Mouse (Mus musculus) heart, postnatal 0 days (tissue): ENCODE measurements at regions not wholly inside any gene's neighbourhood (a gene's known extent, or its start where the extent isn't known, plus 50 kb on each side); places are given as distances from the start of the nearest gene placed in this dataset.

Experiments used
- ATAC-seq: fragments of 200-750 bp; cut with Nextera tagmentation; 2 replicates; pipeline ENCODE4 v1.8.0; 2017; ENCODE audit warnings: low read depth, moderate number of reproducible peaks, moderate library complexity; ENCODE audit not compliant: insufficient read depth
- DNase-seq: peaks from one replicate; pipeline ENCODE4 v3.0.0-alpha.2; 2016; ENCODE audit warnings: low spot score
- H3K27ac ChIP-seq: fragments of 300-500 bp; sonication (generic); 2 replicates; pipeline ENCODE4 v1.5.1; 2014; ENCODE audit warnings: low read depth, mild to moderate bottlenecking
- H3K27me3 ChIP-seq: fragments of 300-500 bp; sonication (generic); 2 replicates; pipeline ENCODE4 v1.6.1; 2014; ENCODE audit warnings: low read length, mixed read lengths; ENCODE audit not compliant: control insufficient read depth, insufficient read depth
- H3K36me3 ChIP-seq: fragments of 300-500 bp; sonication (generic); replicated peaks from 2 replicates; pipeline ENCODE4 v1.6.1; 2014; ENCODE audit warnings: low read length, mixed read lengths; ENCODE audit not compliant: control insufficient read depth, insufficient read depth
- H3K4me1 ChIP-seq: fragments of 300-500 bp; sonication (generic); 2 replicates; pipeline ENCODE4 v1.6.1; 2014; ENCODE audit warnings: antibody characterized with exemption; ENCODE audit not compliant: control insufficient read depth, insufficient read depth
- H3K4me2 ChIP-seq: fragments of 300-500 bp; sonication (generic); 2 replicates; pipeline ENCODE4 v1.6.1; 2014; ENCODE audit warnings: low read depth, mild to moderate bottlenecking, low read length, moderate library complexity
- H3K4me3 ChIP-seq: fragments of 300-500 bp; sonication (generic); 2 replicates; pipeline ENCODE4 v1.5.1; 2014; ENCODE audit warnings: low read depth, low read length
- H3K9ac ChIP-seq: fragments of 300-500 bp; sonication (generic); replicated peaks from 2 replicates; pipeline ENCODE4 v1.6.1; 2014; ENCODE audit warnings: low read depth, low read length, mixed read lengths
- H3K9me3 ChIP-seq: fragments of 300-500 bp; sonication (generic); replicated peaks from 2 replicates; pipeline ENCODE4 v1.6.1; 2016; ENCODE audit warnings: low read length; ENCODE audit not compliant: control insufficient read depth
- CTCF ChIP-seq: IDR thresholded peaks from 2 replicates; pipeline ENCODE4 v1.5.1; 2016; ENCODE audit warnings: antibody characterized with exemption, control low read depth, low read depth
- EP300 ChIP-seq: IDR thresholded peaks from 2 replicates; pipeline ENCODE4 v1.6.1; 2016; ENCODE audit warnings: antibody characterized with exemption, low read depth
- WGBS: fragments of 180-500 bp; shearing (Covaris S2); extraction: QIAGEN DNeasy Blood & Tissue Kit; methylation state at CpG from one replicate; pipeline ENCODE4 v1.1.7; 2014; 5-methylcytosine and 5-hydroxymethylcytosine counted together

DNA sequence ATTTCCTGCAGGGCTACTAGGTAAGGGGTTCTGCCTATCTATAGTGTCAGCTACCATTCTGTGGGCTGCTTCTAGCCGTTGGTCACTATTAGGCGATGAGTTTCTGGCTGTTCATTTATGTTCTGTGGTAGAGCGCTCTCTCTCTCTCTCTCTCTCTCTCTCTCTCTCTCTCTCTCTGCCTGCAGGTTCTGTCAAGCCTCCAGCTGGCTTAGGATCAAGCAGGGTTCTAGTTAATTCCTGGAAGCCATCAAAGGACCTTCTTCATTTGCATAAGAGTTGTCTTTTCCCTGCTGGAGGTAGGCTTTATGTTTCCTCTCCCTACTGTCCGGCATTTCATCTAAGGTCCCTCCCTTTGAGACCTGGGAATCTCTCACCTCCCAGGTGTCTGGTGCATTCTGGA lies 98.6 kb upstream of the Ttc29 start:
- H3K27ac ChIP-seq: no peak overlapping the region
- H3K27me3 ChIP-seq: no peaks in the 10 kb centered on the region
- no peak overlapping the region for H3K9ac ChIP-seq
- ATAC-seq (no peak), DNase-seq (no peak)
- H3K4me2 ChIP-seq: no peak overlapping the region
- TF ChIP-seq EP300: no peak
- no peak for TF ChIP-seq CTCF
- no peaks in the 10 kb centered on the region for H3K4me1 ChIP-seq
- H3K36me3 ChIP-seq: no peaks in the 10 kb centered on the region
- H3K9me3 ChIP-seq: no peaks in the 10 kb centered on the region
- no peak overlapping the region for H3K4me3 ChIP-seq
- WGBS: 42% methylated on average over 4 of the region's 4 CpGs

DNA sequence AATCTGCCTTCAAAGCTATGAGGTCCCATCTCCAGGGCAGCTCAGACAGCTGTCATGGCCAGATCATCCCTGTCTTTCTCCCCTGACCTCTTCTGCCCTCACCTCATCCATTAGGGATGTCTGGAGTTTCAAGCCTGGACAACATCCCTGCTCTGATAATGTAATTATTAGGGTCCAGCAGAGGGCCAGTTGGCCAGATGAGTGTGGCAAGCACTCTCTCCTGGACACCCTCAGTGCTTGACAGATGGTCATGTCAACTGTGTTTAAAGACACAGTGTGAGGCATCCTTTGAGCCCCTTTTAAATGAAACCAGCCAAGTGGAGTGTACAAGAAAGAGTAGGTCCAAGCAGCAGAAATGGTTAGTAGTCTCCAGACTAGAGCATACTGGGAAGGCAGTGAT lies 95.9 kb upstream of the Ttc29 start:
- DNase-seq: no peak
- H3K27me3 ChIP-seq: no peaks in the 10 kb centered on the region
- no peaks in the 10 kb centered on the region for H3K36me3 ChIP-seq
- no peak overlapping the region for H3K27ac ChIP-seq
- H3K4me2 ChIP-seq: no peak overlapping the region
- no peak overlapping the region for H3K9ac ChIP-seq
- H3K4me1 ChIP-seq: no peaks in the 10 kb centered on the region
- TF ChIP-seq EP300: no peak
- no peak for TF ChIP-seq CTCF
- H3K9me3 ChIP-seq: no peaks in the 10 kb centered on the region
- no peak for ATAC-seq
- no peak overlapping the region for H3K4me3 ChIP-seq

DNA sequence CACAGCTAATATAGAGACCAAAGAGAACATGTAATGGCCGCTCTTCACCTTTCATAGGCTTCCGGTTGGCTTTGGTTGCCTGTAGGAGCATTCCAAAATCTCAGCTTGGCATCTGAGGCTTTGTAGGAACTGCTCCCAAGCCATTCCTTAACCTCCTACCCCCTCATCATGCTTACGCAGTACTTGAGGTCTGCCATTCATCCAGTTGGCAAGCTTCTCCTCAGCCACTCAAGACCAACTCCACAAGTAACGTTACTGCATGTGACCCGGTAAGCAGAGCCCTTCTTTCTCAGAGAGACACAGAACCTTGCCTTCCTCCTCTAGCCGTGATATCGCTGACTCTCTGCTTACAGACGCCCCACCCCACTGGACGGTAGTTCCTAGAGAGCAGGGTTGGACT lies 94.6 kb upstream of the Ttc29 start:
- Histone ChIP-seq H3K27ac (no peak overlapping the region), H3K4me3 (no peak overlapping the region), H3K36me3 (no peaks in the 10 kb centered on the region), H3K9me3 (no peaks in the 10 kb centered on the region), H3K27me3 (no peaks in the 10 kb centered on the region), H3K9ac (no peak overlapping the region), H3K4me1 (no peaks in the 10 kb centered on the region), H3K4me2 (no peak overlapping the region)
- DNase-seq (no peak), ATAC-seq (no peak)
- WGBS: 76% methylated on average over 9 of the region's 9 CpGs
- TF ChIP-seq CTCF: no peak
- TF ChIP-seq EP300: no peak

DNA sequence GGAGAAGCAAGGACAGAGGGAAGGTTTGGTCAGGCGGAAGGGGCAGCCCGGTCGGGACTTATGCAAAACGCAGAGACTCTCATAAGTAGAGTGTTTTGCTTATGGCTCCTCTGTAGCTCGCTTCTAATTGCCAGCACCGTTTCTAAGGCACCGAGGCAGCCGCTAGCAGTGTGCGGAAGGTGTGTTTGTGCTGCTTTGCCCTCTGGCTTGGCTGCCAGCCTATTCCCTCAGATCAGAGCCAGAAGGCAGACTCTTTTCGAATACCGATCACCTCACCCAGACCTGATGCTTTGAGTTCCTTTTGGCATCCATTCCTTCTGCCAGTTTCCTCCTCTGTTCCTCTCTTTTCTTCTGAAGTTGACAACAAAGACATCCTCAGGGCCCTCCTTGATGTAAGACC lies 93.4 kb upstream of the Ttc29 start:
- 57% methylated on average over 11 of the region's 11 CpGs for WGBS
- Histone ChIP-seq H3K27me3 (no peaks in the 10 kb centered on the region), H3K4me2 (no peak overlapping the region), H3K27ac (no peak overlapping the region), H3K9me3 (no peaks in the 10 kb centered on the region), H3K9ac (no peak overlapping the region), H3K4me1 (no peaks in the 10 kb centered on the region), H3K4me3 (no peak overlapping the region), H3K36me3 (no peaks in the 10 kb centered on the region)
- TF ChIP-seq CTCF (no peak), EP300 (no peak)
- DNase-seq (no peak), ATAC-seq (no peak)

DNA sequence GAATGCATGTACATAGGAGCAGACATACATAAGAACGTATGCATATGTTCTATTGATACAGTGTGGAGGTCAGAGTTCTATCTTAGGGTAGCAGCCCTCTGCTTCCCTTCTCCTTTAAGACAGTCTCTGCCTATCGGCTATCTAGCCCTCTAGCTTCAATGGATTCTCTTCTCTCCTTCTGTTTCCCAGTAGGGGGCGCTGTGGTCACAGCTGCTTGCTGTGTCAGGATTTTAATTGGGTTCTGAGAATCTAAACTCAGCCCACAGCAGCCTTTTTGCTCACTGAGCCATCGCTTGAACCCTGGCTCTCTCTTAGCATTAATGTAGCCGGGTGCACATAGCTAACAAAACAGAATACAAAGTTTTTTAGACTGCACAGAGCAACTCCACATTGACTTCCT lies 88.8 kb upstream of the Ttc29 start:
- H3K27me3 ChIP-seq: no peaks in the 10 kb centered on the region
- no peak overlapping the region for H3K27ac ChIP-seq
- 42% methylated on average over 5 of the region's 5 CpGs for WGBS
- no peak for DNase-seq
- H3K9me3 ChIP-seq: no peaks in the 10 kb centered on the region
- ATAC-seq: no peak
- H3K4me3 ChIP-seq: no peak overlapping the region
- H3K4me1 ChIP-seq: no peaks in the 10 kb centered on the region
- no peak for TF ChIP-seq EP300
- peak; percentile 44 for TF ChIP-seq CTCF
- H3K4me2 ChIP-seq: no peak overlapping the region
- H3K9ac ChIP-seq: no peak overlapping the region
- no peaks in the 10 kb centered on the region for H3K36me3 ChIP-seq

DNA sequence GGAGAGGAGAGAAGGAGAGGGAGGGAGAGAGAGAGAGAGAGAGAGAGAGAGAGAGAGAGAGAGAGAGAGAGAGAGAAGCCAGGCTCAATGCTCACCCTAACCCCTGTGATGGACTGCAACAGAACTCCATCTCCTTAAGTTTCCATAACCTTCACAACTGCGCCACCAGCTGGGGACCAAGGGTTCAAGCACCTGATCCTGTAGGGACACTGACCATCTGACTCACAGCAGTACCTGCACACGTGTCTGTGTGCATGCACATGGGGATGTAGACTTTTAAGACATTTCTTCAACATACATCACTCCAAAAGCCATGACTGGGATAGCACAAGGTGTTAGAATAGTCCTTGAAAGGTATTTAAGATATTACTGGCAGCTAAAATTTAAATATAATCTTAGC lies 85.2 kb upstream of the Ttc29 start:
- H3K27ac ChIP-seq: no peak overlapping the region
- peak; percentile 29 for DNase-seq
- H3K9me3 ChIP-seq: no peaks in the 10 kb centered on the region

More for the DNA sequence above, 85.2 kb upstream of the Ttc29 start:
- no peak for TF ChIP-seq EP300
- TF ChIP-seq CTCF: peak; percentile 63
- Histone ChIP-seq H3K4me1 (no peaks in the 10 kb centered on the region), H3K4me3 (no peak overlapping the region), H3K9ac (no peak overlapping the region), H3K36me3 (no peaks in the 10 kb centered on the region), H3K27me3 (no peaks in the 10 kb centered on the region), H3K4me2 (no peak overlapping the region)
- ATAC-seq: no peak
- WGBS: 20% methylated on average over 2 of the region's 2 CpGs
